Mouse (Mus musculus) E14TG2a.4 (cell line): ENCODE data around the gene Lhx2.

Source experiments
- CTCF ChIP-seq: conservative IDR thresholded peaks from 2 replicates; pipeline ENCODE4 v1.5.1; 2014; ENCODE audit warnings: low read length
- NANOG ChIP-seq: IDR thresholded peaks from 2 replicates; pipeline ENCODE4 v1.6.1; 2014; ENCODE audit warnings: borderline replicate concordance, low read length, mixed read lengths
- POU5F1 ChIP-seq: IDR thresholded peaks from 2 replicates; pipeline ENCODE4 v1.6.1; 2014; ENCODE audit warnings: low read length, borderline replicate concordance

DNA sequence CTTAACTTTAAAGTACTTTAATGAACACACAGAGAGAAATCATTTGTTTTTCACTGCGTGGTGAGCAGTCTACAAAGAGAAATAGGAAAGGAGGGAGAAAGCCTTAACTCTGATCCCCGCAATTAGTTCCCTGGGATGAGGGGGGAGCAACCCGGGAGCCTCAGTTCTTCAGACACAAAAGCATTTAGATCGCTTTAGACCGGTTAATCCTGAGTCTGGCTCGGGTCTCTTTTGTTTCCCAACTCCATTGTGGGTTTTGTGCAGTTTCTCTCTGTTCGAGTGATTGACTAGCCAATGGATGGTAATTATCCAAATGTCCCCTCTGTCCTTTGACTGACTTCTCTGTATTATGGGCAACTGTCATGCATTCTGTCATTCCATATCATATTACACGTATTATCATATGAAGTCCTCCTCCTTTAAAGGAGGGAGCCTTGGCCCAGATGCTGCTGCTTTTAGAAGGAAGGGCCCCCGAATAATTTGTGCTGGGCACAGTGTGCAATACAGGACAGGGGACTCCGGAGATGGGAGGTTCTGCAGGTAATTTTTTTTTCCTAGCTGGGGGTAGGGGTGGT is 1.6 kb downstream of the Lhx2 start:
- TF ChIP-seq CTCF = no peak
- TF ChIP-seq NANOG = peak; percentile 73; the same call in 1 of the 2 replicates
- TF ChIP-seq POU5F1 = no peak
